20 mouse cellular contexts compared by ENCODE assay signal in the genomic region with DNA sequence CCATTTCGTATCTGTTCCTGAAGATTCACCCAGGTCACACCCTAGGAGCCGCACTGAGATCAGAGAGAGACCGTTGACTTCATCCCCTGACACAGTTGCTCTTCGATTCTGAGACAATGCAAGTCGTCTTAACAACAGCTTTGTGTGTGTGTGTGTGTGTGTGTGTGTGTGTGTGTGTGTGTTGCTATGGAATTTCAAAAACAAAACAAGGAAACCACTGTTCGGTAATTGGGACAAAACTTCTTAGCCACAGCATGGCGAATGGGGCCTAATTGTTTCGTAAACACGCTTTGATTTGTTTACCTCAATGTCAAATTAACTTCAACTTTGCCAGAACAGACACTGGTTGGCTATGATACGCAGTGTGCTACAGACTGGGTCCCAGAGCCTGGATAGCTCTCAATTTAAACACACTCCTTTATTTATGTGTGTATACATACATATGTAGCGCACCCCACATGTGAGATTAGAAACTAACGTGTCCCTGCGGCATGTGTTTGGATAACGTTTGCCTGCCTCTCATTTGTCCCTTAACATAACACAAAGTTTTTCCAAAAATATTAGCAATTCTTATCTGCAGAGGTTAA.
DNase-seq lines count a peak whose midpoint lies in the region; ATAC-seq and TF ChIP-seq lines count a peak whose summit lies in the region.
"Had no signal": no experiment of that assay in that cellular context is flagged by ENCODE, and none has a peak within 500 bp of the region (broad histone marks: within the 10 kb centered on the region; RNA-seq: fewer than 3 reads in every experiment).

No protein-coding gene starts in this region.

- no peaks in the 10 kb centered on the region for H3K27me3 ChIP-seq in hindbrain, embryonic 11.5 days (ENCODE audit: control insufficient read depth, insufficient read depth, low read length)
- no peaks in the 10 kb centered on the region for H3K27me3 ChIP-seq in hindbrain, embryonic 12.5 days
- no peaks in the 10 kb centered on the region for H3K27me3 ChIP-seq in embryonic facial prominence, embryonic 14.5 days (replicated peaks; ENCODE audit: control insufficient read depth, insufficient read depth, low read length)
- H3K27me3 ChIP-seq: hindbrain, embryonic 13.5 days; liver, embryonic 13.5 days had no signal

- H3K27ac ChIP-seq in hindbrain, embryonic 11.5 days (ENCODE audit: low read depth, low read length) = no peak overlapping the region
- no peak overlapping the region for H3K27ac ChIP-seq in hindbrain, embryonic 12.5 days
- H3K27ac ChIP-seq in embryonic facial prominence, embryonic 14.5 days (replicated peaks; ENCODE audit: low read depth, low read length) = no peak overlapping the region
- H3K27ac ChIP-seq: forebrain, embryonic 10.5 days; hindbrain, embryonic 13.5 days; kidney, postnatal 0 days; layer of hippocampus, adult 2 months; limb, embryonic 13.5 days; liver, embryonic 13.5 days; stomach, postnatal 0 days had no signal

- peak; percentile 14 for DNase-seq in hindbrain, embryonic 11.5 days (ENCODE audit: low spot score)
- peak; percentile 25 for DNase-seq in brain, embryonic 14.5 days (ENCODE audit: low read depth)
- peak; percentile 46 for DNase-seq in embryonic facial prominence, embryonic 14.5 days (ENCODE audit: low spot score)
- peak; percentile 63 for DNase-seq in lung, postnatal 36 days
- DNase-seq in urinary bladder, postnatal 4 days (ENCODE audit: low spot score in 2 of 2) = no peak
- DNase-seq in cerebellum, adult 9-10 months = no peak
- DNase-seq: adrenal gland, adult 2 months; cerebellum, adult 8-10 months; layer of hippocampus, postnatal 36 days; liver, embryonic 13.5 days; midbrain, embryonic 14.5 days; right cerebral cortex, postnatal 25 days had no signal

- no peak for ATAC-seq in hindbrain, embryonic 11.5 days (ENCODE audit: low FRiP score)
- no peak for ATAC-seq in hindbrain, embryonic 12.5 days (ENCODE audit: low FRiP score)
- ATAC-seq in embryonic facial prominence, embryonic 14.5 days (ENCODE audit: low read depth) = no peak

- no peaks in the 10 kb centered on the region for H3K4me1 ChIP-seq in hindbrain, embryonic 11.5 days (replicated peaks; ENCODE audit: control insufficient read depth, insufficient read depth, low read length)
- no peaks in the 10 kb centered on the region for H3K4me1 ChIP-seq in hindbrain, embryonic 12.5 days
- no peaks in the 10 kb centered on the region for H3K4me1 ChIP-seq in embryonic facial prominence, embryonic 14.5 days (ENCODE audit: control insufficient read depth, insufficient read depth, low read length)
- H3K4me1 ChIP-seq: hindbrain, embryonic 13.5 days; limb, embryonic 13.5 days; liver, embryonic 13.5 days had no signal

- no peak overlapping the region for H3K9ac ChIP-seq in hindbrain, embryonic 11.5 days (ENCODE audit: low read depth, low read length)
- no peak overlapping the region for H3K9ac ChIP-seq in hindbrain, embryonic 12.5 days
- H3K9ac ChIP-seq in embryonic facial prominence, embryonic 14.5 days (ENCODE audit: low read depth, low read length) = no peak overlapping the region
- H3K9ac ChIP-seq: hindbrain, embryonic 13.5 days; limb, embryonic 13.5 days; liver, embryonic 13.5 days had no signal

- TF ChIP-seq CTCF in brain, embryonic 14.5 days (IDR thresholded peaks at IDR 0.05; ENCODE audit: borderline replicate concordance, extremely low read depth, insufficient read depth, insufficient read length) = no peak

- no peak overlapping the region for H3K4me3 ChIP-seq in hindbrain, embryonic 11.5 days (ENCODE audit: low read depth, low read length)
- no peak overlapping the region for H3K4me3 ChIP-seq in hindbrain, embryonic 12.5 days
- no peak overlapping the region for H3K4me3 ChIP-seq in embryonic facial prominence, embryonic 14.5 days (ENCODE audit: low read depth, low read length)
- H3K4me3 ChIP-seq: forebrain, embryonic 10.5 days; hindbrain, embryonic 13.5 days; layer of hippocampus, adult 2 months; limb, embryonic 13.5 days; liver, embryonic 13.5 days; myocyte had no signal

- no peaks in the 10 kb centered on the region for H3K9me3 ChIP-seq in hindbrain, embryonic 11.5 days (ENCODE audit: control insufficient read depth, low read length)
- no peaks in the 10 kb centered on the region for H3K9me3 ChIP-seq in hindbrain, embryonic 12.5 days (replicated peaks)
- H3K9me3 ChIP-seq in embryonic facial prominence, embryonic 14.5 days (ENCODE audit: control insufficient read depth, low read length) = peaks cover 3% of the 10 kb centered on the region; the same call in 1 of the 2 replicates
- H3K9me3 ChIP-seq: forebrain, embryonic 10.5 days; hindbrain, embryonic 13.5 days; limb, embryonic 13.5 days; liver, embryonic 13.5 days had no signal

- no peak for TF ChIP-seq POLR2A in brain, embryonic 14.5 days (IDR thresholded peaks at IDR 0.05; ENCODE audit: borderline replicate concordance, extremely low read depth, insufficient read depth, insufficient read length, poor library complexity, severe bottlenecking)

- WGBS in hindbrain, embryonic 11.5 days = 58% methylated on average over 14 of the region's 14 CpGs
- 56% methylated on average over 14 of the region's 14 CpGs for WGBS in hindbrain, embryonic 12.5 days
- 50% methylated on average over 14 of the region's 14 CpGs for WGBS in embryonic facial prominence, embryonic 14.5 days

- no peak overlapping the region for H3K4me2 ChIP-seq in hindbrain, embryonic 11.5 days (replicated peaks; ENCODE audit: low read depth, low read length)
- H3K4me2 ChIP-seq in hindbrain, embryonic 12.5 days (replicated peaks) = no peak overlapping the region
- H3K4me2 ChIP-seq in embryonic facial prominence, embryonic 14.5 days (ENCODE audit: low read depth, low read length) = no peak overlapping the region
- H3K4me2 ChIP-seq: hindbrain, embryonic 13.5 days; limb, embryonic 13.5 days; liver, embryonic 13.5 days had no signal

- no peaks in the 10 kb centered on the region for H3K36me3 ChIP-seq in hindbrain, embryonic 11.5 days (ENCODE audit: control insufficient read depth, insufficient read depth, low read length)
- H3K36me3 ChIP-seq in hindbrain, embryonic 12.5 days = no peaks in the 10 kb centered on the region
- no peaks in the 10 kb centered on the region for H3K36me3 ChIP-seq in embryonic facial prominence, embryonic 14.5 days (ENCODE audit: control insufficient read depth, insufficient read depth, low read length)
- H3K36me3 ChIP-seq: forebrain, embryonic 10.5 days; hindbrain, embryonic 13.5 days; limb, embryonic 13.5 days; liver, embryonic 13.5 days had no signal

Comparison
In these comparisons a context has a peak if more than half of its experiments do, and no peak if none do; other contexts are left out.
1. DNase-seq: peak in hindbrain, embryonic 11.5 days (single experiment), brain, embryonic 14.5 days (single experiment), embryonic facial prominence, embryonic 14.5 days (single experiment) and lung, postnatal 36 days (single experiment); none in urinary bladder, postnatal 4 days (0 of 2) and cerebellum, adult 9-10 months (single experiment).